ENCODE assay signal across 11 mouse cellular contexts in genomic region chr2:25970426-25970825, GRCm38 (mm10). TPM values are rescaled to one million over a fixed set of nuclear protein-coding genes. Genes with fewer than 3 reads are reported as not detected.
DNase-seq lines count a peak whose midpoint lies in the region; ATAC-seq and TF ChIP-seq lines count a peak whose summit lies in the region.
"Had no signal": no experiment of that assay in that cellular context is flagged by ENCODE, and none has a peak within 500 bp of the region (broad histone marks: within the 10 kb centered on the region; RNA-seq: fewer than 3 reads in every experiment).

No protein-coding gene starts in this region.

- H3K36me3 ChIP-seq in lung, postnatal 0 days (ENCODE audit: insufficient read depth, low read length) = no peaks in the 10 kb centered on the region
- peaks cover 83% of the 10 kb centered on the region for H3K36me3 ChIP-seq in embryonic facial prominence, embryonic 10.5 days (replicated peaks)
- H3K36me3 ChIP-seq in midbrain, embryonic 13.5 days = peaks cover 20% of the 10 kb centered on the region

- TF ChIP-seq CTCF in lung, postnatal 0 days (IDR thresholded peaks at IDR 0.05) = no peak

- WGBS in lung, postnatal 0 days = 29% methylated on average over 2 of the region's 2 CpGs
- 90% methylated on average over 2 of the region's 2 CpGs for WGBS in embryonic facial prominence, embryonic 10.5 days
- 86% methylated on average over 2 of the region's 2 CpGs for WGBS in midbrain, embryonic 13.5 days

- no peak overlapping the region for H3K9ac ChIP-seq in lung, postnatal 0 days (replicated peaks; ENCODE audit: low read depth)
- no peak overlapping the region for H3K9ac ChIP-seq in midbrain, embryonic 13.5 days (replicated peaks)
- H3K9ac ChIP-seq: embryonic facial prominence, embryonic 12.5 days; hindbrain, embryonic 13.5 days had no signal

- H3K9me3 ChIP-seq in lung, postnatal 0 days (ENCODE audit: low read length) = no peaks in the 10 kb centered on the region
- no peaks in the 10 kb centered on the region for H3K9me3 ChIP-seq in embryonic facial prominence, embryonic 10.5 days
- H3K9me3 ChIP-seq in midbrain, embryonic 13.5 days = no peaks in the 10 kb centered on the region
- H3K9me3 ChIP-seq: embryonic facial prominence, embryonic 12.5 days; hindbrain, embryonic 13.5 days had no signal

- peak; percentile 75; the same call in 1 of the 2 replicates for ATAC-seq in cerebellum, adult (ENCODE audit: insufficient number of reproducible peaks, low FRiP score, low TSS enrichment)
- no peak for ATAC-seq in lung, postnatal 0 days
- no peak for ATAC-seq in midbrain, embryonic 13.5 days
- ATAC-seq: midbrain, embryonic 16.5 days had no signal

- peak overlapping the region; percentile 48 for H3K27ac ChIP-seq in lung, postnatal 0 days (ENCODE audit: low read length)
- no peak overlapping the region for H3K27ac ChIP-seq in embryonic facial prominence, embryonic 10.5 days (replicated peaks)
- H3K27ac ChIP-seq in midbrain, embryonic 13.5 days = no peak overlapping the region
- H3K27ac ChIP-seq: embryonic facial prominence, embryonic 12.5 days; hindbrain, embryonic 13.5 days had no signal

- no peak overlapping the region for H3K4me2 ChIP-seq in lung, postnatal 0 days (replicated peaks; ENCODE audit: low read depth, low read length)
- no peak overlapping the region for H3K4me2 ChIP-seq in midbrain, embryonic 13.5 days (replicated peaks)
- H3K4me2 ChIP-seq: embryonic facial prominence, embryonic 12.5 days; hindbrain, embryonic 13.5 days had no signal

- TF ChIP-seq EP300 in lung, postnatal 0 days (IDR thresholded peaks at IDR 0.05) = no peak

- no peak overlapping the region for H3K4me3 ChIP-seq in lung, postnatal 0 days (ENCODE audit: low read depth, low read length)
- no peak overlapping the region for H3K4me3 ChIP-seq in embryonic facial prominence, embryonic 10.5 days
- no peak overlapping the region for H3K4me3 ChIP-seq in midbrain, embryonic 13.5 days (replicated peaks)
- H3K4me3 ChIP-seq: embryonic facial prominence, embryonic 12.5 days; hindbrain, embryonic 13.5 days had no signal

- H3K4me1 ChIP-seq in lung, postnatal 0 days (ENCODE audit: insufficient read depth, low read depth, low read length) = peaks cover 14% of the 10 kb centered on the region; the same call in 1 of the 2 replicates
- 0 out of 2 replicates have a peak, but pooled peaks cover 3% of the 10 kb centered on the region for H3K4me1 ChIP-seq in embryonic facial prominence, embryonic 10.5 days
- peaks cover 27% of the 10 kb centered on the region for H3K4me1 ChIP-seq in midbrain, embryonic 13.5 days (replicated peaks)
- H3K4me1 ChIP-seq: embryonic facial prominence, embryonic 12.5 days had no signal

- no peaks in the 10 kb centered on the region for H3K27me3 ChIP-seq in lung, postnatal 0 days (replicated peaks; ENCODE audit: insufficient read depth, low read length)
- H3K27me3 ChIP-seq in embryonic facial prominence, embryonic 10.5 days (replicated peaks; ENCODE audit: low read depth, poor library complexity, severe bottlenecking) = no peaks in the 10 kb centered on the region
- no peaks in the 10 kb centered on the region for H3K27me3 ChIP-seq in midbrain, embryonic 13.5 days
- H3K27me3 ChIP-seq: embryonic facial prominence, embryonic 12.5 days; hindbrain, embryonic 13.5 days had no signal

- DNase-seq in cerebellum, postnatal 4 days (ENCODE audit: low spot score in 2 of 2) = no peak
- no peak for DNase-seq in lung, postnatal 0 days (ENCODE audit: low spot score)
- DNase-seq in lung, adult 18-20 months = no peak
- DNase-seq in cerebellum, postnatal 36 days = peak; percentile 80 to 81
- peak; percentile 70 for DNase-seq in layer of hippocampus, adult 9-11 months
- DNase-seq in embryonic facial prominence, embryonic 10.5 days (ENCODE audit: low spot score) = no peak

RNA-seq across cellular contexts. Expression of gene Camsap1, which starts 12.7 kb away (rescaled TPM):
- polyA plus RNA-seq in lung, postnatal 0 days (2015; fragmentation: Nextera tagmentation; extraction: Ambion mirVana) = 5.2 and 5.4 TPM in 2 replicates
- polyA plus RNA-seq in embryonic facial prominence, embryonic 10.5 days (2016; fragmentation: Nextera tagmentation; extraction: Ambion mirVana) = 36.1 and 41.9 TPM in 2 replicates
- polyA plus RNA-seq in midbrain, embryonic 13.5 days (2015; fragmentation: Nextera tagmentation; extraction: Ambion mirVana) = 49.6 and 59.1 TPM in 2 replicates

RNA-seq across cellular contexts. Expression of gene Ubac1, which starts 51.1 kb away (rescaled TPM):
- 39.2 and 40.6 TPM in 2 replicates for polyA plus RNA-seq in lung, postnatal 0 days (2015; fragmentation: Nextera tagmentation; extraction: Ambion mirVana)
- polyA plus RNA-seq in embryonic facial prominence, embryonic 10.5 days (2016; fragmentation: Nextera tagmentation; extraction: Ambion mirVana) = 94.9 and 95.9 TPM in 2 replicates
- polyA plus RNA-seq in midbrain, embryonic 13.5 days (2015; fragmentation: Nextera tagmentation; extraction: Ambion mirVana) = 93.6 and 104 TPM in 2 replicates

Comparison
In these comparisons a context has a peak if more than half of its experiments do, and no peak if none do; other contexts are left out.
1. DNase-seq: peak in cerebellum, postnatal 36 days (2 of 2) and layer of hippocampus, adult 9-11 months (single experiment); none in cerebellum, postnatal 4 days (0 of 2), lung, postnatal 0 days (single experiment), lung, adult 18-20 months (0 of 2) and embryonic facial prominence, embryonic 10.5 days (single experiment).